Mouse (Mus musculus) CD4-positive, CD25-positive, alpha-beta regulatory T cell, adult 9 weeks (primary cell): ENCODE data around the gene Amy2a1. TPM values are rescaled to one million over a fixed set of nuclear protein-coding genes. Genes with fewer than 3 reads are reported as not detected.

ENCODE experiments used
- polyA plus RNA-seq: library from polyadenylated mRNA; unstranded; fragments of 100-300 nt; shearing (Covaris generic); gene quantifications from one replicate; pipeline ENCODE4 v1.2.1, GENCODE M21; 2017

Amy2a1 gene
- not detected for polyA plus RNA-seq

GRCm38 (mm10) chr3:113532328-113532727 lies at the start of gene Amy2a1:
Gene Amy2a1 (minus strand): TSS chr3:113532428.

Other genes starting within 250 kb of the Amy2a1 start
- not detected for gene Amy2a4, start 241.0 kb downstream of the Amy2a1 start, polyA plus RNA-seq
- not detected for gene Amy2a3, start 208.4 kb downstream of the Amy2a1 start, polyA plus RNA-seq
- gene Amy2a2, start 175.8 kb downstream of the Amy2a1 start, polyA plus RNA-seq = not detected
- 1.1 TPM for gene Amy1, start 74.3 kb upstream of the Amy2a1 start, polyA plus RNA-seq
- 60.2 TPM for gene Rnpc3, start 97.7 kb upstream of the Amy2a1 start, polyA plus RNA-seq